Mouse (Mus musculus) erythroid progenitor cell, adult 5-6 weeks (primary cell): ENCODE data around the gene Cxcl15. TPM values are rescaled to one million over a fixed set of nuclear protein-coding genes. Genes with fewer than 3 reads are reported as not detected.
"Not testable (repeated sequence)": the region's sequence is repeated elsewhere in the genome, so short reads cannot be mapped to it uniquely, and the experiment has no call there.

Experiments
- ATAC-seq: replicated peaks from 2 replicates; pipeline ENCODE4 v1.8.0; 2016; ENCODE audit warnings: moderate number of reproducible peaks, mild to moderate bottlenecking, moderate TSS enrichment, inconsistent platforms; ENCODE audit not compliant: poor library complexity, low FRiP score, severe bottlenecking
- total RNA-seq, 2 experiments: library from RNA; stranded (forward) in 1 of 2; stranded (reverse) in 1 of 2; fragments of 150-400 nt in 1 of 2; fragments of 186-747, 209-891 nt in 1 of 2; gene quantifications; 2 replicates each; pipeline versions ENCODE4 v1.2.3 to v1.2.4; 2015 to 2017; ENCODE audit warnings: low replicate concordance in 2 of 2

The Cxcl15 gene
- total RNA-seq, 2 experiments from 2014 or later: not detected

GRCm38 (mm10) chr5:90788114-90788513 lies 6.2 kb upstream of the Cxcl15 start:
- ATAC-seq: no peak

DNA sequence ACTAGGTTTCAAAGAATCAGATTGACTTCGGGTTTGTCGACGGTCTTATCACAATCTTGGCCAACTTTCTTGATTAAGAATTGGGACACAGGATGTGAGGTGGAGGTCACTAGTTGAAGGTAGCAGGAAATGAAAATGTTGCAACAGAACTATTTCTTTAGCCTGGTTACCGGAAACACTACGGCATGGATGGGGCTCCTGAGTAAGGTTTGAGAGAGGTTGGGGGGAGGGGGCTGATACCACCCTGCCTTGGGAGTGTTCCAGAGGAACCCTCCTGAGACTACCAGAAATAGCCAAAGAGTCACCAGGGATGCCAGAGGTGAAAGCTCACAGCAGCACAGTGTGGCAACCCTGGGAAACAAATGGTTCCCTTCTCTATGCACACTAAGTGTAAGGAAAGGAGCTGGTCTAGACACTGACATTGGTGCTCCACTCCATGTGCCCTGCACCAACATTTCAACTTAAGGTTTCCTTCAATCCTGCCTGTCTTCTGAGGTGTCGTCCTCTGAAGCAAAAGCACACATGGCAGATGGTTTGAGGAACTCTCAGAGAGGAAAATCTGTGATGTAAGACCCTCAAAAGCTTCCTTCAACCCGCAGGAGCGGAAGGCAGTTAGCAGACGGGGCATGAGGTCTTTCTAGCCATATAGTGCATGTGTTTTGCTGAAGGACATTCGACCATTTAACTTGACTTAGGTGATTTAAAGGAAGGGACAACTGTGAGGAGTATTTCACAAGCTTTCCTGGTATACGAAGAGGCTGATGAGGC lies 4.8 kb upstream of the Cxcl15 start:
- no peak for ATAC-seq

GRCm38 (mm10) chr5:90790074-90790502 lies 4.2 kb upstream of the Cxcl15 start:
- no peak for ATAC-seq

DNA sequence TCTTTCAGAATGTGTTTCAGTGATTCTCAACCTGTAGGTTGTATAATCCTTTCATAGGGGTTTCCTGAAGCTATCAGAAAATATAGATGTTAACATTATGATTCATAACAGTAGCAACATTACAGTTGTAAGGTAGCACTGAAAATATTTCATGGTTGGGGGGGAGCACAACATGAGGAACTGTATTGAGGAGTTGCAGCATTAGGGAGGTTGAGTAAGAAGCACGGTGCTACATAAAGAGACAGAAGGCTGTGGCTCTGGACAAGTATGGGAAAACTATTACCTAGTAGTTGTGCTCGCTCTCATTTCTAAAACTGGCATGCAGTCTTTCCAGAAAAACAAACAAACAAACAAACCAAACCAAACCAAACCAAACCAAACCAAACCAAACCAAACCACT lies 1.1 kb downstream of the Cxcl15 start:
- ATAC-seq: not testable (repeated sequence)

DNA sequence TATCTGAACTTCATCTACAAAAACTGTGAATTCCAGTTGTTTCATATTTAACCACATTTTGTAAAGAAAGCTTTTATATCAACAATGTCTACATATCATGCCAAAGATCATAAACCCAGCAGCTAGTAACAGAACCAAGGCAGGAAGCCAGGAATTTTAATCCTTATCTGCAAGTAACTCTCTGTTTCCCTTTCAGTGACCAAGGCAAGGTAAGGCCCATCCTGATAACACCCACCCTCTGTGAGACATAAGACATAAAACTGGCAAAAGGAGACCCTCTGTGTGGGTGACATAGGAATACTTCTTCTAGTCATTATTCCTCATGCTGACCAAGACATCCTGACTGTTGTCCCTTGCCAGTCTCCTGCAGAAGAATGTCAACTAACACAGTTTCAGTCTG lies 10.2 kb downstream of the Cxcl15 start:
- no peak for ATAC-seq

DNA sequence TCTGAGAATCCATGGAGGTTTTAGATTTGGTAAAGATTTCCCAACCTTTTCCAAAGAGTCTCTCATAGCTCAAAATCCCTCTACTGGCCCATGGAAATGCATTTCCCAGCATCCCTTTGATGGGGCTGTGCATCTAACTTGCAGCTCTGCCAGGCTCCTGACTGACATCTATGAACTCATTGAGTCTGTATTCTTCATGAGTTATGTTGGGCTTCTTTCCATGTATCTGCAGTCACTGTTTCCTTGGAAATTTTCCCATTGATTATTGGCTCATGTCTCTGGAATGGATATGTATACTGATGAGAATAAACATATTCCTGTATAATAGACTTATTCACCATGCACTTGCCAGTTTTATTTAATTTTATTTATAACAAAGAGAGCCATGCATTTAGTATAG lies 11.7 kb downstream of the Cxcl15 start:
- no peak for ATAC-seq

- no peak for ATAC-seq
These were observed 13.0 kb downstream of the Cxcl15 start for GRCm38 (mm10) chr5:90807176-90807950.

DNA sequence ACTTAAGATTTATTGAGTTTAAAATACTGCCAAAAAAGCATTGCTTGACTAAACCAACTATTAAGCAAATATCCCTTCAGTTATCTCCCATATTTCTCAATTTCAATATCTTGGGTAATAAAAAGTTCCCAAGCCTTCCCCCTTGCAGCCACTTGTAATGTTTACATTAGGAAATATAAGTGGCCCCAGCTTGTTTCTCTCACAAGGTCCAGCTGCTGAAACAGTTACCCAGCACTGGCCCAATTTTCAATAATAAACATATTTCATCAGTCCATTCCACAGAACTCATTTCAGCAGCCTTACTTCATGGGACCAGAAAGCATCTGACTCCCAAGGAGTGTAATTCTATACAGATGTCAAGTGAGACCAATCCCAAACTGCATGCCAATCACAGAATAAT lies 25.4 kb downstream of the Cxcl15 start:
- ATAC-seq: no peak

DNA sequence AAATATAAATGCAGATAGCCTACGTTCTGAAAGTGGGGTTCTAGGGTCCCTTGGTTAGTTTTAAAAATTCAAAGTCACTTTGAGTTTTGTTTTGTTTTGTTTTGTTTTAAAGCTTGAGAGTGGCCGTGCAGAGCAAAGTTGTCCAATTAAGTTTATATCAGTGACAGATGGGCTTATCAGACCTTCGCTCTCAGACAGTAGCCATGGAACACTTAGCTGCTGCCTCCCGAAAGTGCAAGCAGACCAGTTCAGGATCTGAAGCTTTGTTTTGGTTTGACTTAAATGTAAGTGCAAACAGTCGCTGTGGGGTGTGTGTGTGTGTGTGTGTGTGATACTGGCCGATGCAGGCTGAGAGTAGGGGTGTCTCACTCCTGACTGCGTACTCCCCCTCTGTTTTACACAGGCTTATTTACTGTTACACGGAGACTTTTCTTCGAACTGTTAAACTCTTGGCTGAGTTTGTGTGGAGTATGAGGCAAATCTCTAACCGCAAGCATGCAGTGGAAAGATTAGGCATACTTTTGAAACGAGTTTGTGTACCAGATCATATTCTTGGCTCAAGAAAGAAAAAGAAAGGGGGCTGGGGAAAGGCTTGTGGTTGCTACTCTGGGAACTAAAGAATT lies 37.9 kb downstream of the Cxcl15 start:
- no peak for ATAC-seq

- no peak for ATAC-seq
These were observed 38.5 kb downstream of the Cxcl15 start for GRCm38 (mm10) chr5:90832768-90833388.

DNA sequence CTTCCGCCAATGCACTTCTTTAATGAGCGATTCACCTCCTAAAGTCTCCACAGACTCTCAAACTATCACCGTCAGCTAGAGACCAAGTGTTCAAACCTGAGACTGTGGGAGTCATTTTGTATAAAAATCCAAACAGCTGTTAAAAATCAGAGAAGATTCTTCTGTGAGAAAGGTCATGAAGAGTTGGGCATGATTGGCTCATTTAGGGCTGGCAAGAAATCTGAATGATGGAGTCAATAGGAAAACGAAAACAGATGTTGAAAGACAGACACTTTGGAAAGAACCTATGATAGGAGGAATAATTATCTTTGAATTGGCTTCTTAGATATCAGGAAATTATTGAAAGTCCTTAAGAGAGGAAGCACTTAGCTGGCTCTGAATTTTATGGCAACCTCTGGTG lies 40.1 kb downstream of the Cxcl15 start:
- ATAC-seq: no peak

GRCm38 (mm10) chr5:90838582-90838981 lies 44.2 kb downstream of the Cxcl15 start:
- ATAC-seq: no peak

DNA sequence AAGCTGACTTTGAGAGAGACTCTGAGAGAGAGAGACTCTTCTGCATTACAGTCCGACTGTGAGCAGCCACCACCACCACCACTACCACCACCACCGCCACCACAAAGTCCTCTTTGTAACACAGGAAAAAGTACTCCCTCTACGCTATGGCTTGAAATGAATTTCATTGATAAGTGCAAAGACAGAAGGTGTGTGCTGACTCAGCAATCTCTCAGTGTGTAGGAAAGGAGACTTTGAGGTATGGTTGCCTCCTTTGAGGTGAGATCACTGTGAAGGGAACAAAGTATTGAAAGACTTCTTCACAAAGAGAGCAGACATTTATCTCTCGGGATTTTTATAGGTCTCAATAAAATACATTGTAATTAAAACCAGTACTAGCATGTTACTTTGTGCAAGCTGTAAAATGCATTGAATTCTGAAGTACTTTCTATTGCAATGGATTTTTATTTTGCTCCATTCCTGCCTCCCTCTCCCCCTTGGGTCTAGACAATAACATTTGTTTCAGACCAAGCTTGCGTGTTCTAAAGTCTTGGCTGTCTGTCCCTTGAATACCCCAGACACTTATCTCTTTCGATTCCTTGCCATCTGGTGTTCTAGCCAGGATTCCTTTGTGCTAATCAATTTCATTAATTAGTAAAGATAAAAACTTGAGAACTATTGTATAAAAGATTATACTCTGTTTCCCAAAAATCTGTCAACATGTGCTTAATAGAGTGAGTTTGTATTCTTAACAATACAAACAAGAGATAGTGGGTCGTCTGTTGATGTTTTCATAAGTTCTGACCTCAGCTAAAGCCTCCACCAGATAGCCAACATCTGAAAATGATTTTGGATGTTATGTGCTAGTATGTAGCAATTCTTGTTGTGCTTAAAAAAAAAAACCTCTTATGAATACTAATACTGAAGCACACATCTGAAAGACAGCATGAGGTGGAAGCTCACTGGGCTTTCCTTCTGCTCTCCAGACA lies 46.9 kb downstream of the Cxcl15 start:
- ATAC-seq: no peak

- no peak for ATAC-seq
These were observed 49.6 kb downstream of the Cxcl15 start for GRCm38 (mm10) chr5:90843891-90844290.

- not testable (repeated sequence) for ATAC-seq
These were observed 55.8 kb downstream of the Cxcl15 start for GRCm38 (mm10) chr5:90850096-90850495.

DNA sequence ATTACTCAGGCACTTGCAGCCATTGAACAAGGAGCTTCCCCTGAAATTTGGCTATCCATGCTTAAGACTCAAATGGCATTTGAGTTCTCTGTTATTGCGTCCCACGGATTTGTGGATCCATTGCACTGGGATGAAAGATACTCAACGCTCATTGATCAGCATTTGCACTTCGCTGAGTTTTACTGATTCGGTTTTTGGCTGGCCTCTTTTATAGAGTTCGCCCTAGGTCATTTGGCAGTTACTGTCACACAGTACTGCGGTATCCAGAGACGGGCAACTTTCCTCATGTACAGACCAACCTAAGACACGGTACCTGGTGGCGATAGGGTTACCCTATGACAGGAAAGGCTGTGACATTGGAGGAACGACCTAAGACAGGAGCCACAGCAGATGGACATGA lies 57.1 kb downstream of the Cxcl15 start:
- not testable (repeated sequence) for ATAC-seq
